Mouse (Mus musculus): ENCODE results near the gene Clpx.
"Not testable (repeated sequence)": the region's sequence is repeated elsewhere in the genome, so short reads cannot be mapped to it uniquely, and the experiment has no call there.

Gene Clpx

GRCm38 (mm10) chr9:65292421-65292820 is 1.6 kb upstream of the Clpx start:
- no peak for DNase-seq (ENCODE audit: low read depth)

- no peak for DNase-seq (ENCODE audit: low read depth)
Measured at GRCm38 (mm10) chr9:65293119-65293518, 941 bp upstream of the Clpx start.

GRCm38 (mm10) chr9:65293580-65293972 is 484 bp upstream of the Clpx start:
- no peak for DNase-seq (ENCODE audit: low read depth)

GRCm38 (mm10) chr9:65294716-65295378 is 787 bp downstream of the Clpx start:
- DNase-seq (ENCODE audit: low read depth) = no peak

GRCm38 (mm10) chr9:65297056-65297455 is 3.0 kb downstream of the Clpx start:
- no peak for DNase-seq (ENCODE audit: low read depth)

GRCm38 (mm10) chr9:65298761-65299160 is 4.7 kb downstream of the Clpx start:
- DNase-seq (ENCODE audit: low read depth) = no peak

GRCm38 (mm10) chr9:65299650-65300049 is 5.6 kb downstream of the Clpx start:
- DNase-seq (ENCODE audit: low read depth) = no peak

GRCm38 (mm10) chr9:65302327-65302983 is 8.4 kb downstream of the Clpx start:
- DNase-seq (ENCODE audit: low read depth) = no peak

- no peak for DNase-seq (ENCODE audit: low read depth)
Measured at GRCm38 (mm10) chr9:65303586-65303985, 9.5 kb downstream of the Clpx start.

- DNase-seq (ENCODE audit: low read depth) = no peak
Measured at GRCm38 (mm10) chr9:65304300-65304699, 10.2 kb downstream of the Clpx start.

- DNase-seq (ENCODE audit: low read depth) = no peak
Measured at GRCm38 (mm10) chr9:65306672-65307071, 12.6 kb downstream of the Clpx start.

GRCm38 (mm10) chr9:65308011-65308410 is 14.0 kb downstream of the Clpx start:
- no peak for DNase-seq (ENCODE audit: low read depth)

GRCm38 (mm10) chr9:65312669-65313357 is 18.8 kb downstream of the Clpx start:
- DNase-seq (ENCODE audit: low read depth) = no peak

- DNase-seq (ENCODE audit: low read depth) = no peak
Measured at GRCm38 (mm10) chr9:65313846-65314245, 19.8 kb downstream of the Clpx start.

GRCm38 (mm10) chr9:65322255-65322900 is 28.3 kb downstream of the Clpx start:
- DNase-seq (ENCODE audit: low read depth) = no peak

GRCm38 (mm10) chr9:65325971-65326370 is 31.9 kb downstream of the Clpx start:
- no peak for DNase-seq (ENCODE audit: low read depth)

- no peak for DNase-seq (ENCODE audit: low read depth)
Measured at GRCm38 (mm10) chr9:65327371-65327770, 33.3 kb downstream of the Clpx start.

GRCm38 (mm10) chr9:65333958-65334357 is 39.9 kb downstream of the Clpx start:
- no peak for DNase-seq (ENCODE audit: low read depth)

GRCm38 (mm10) chr9:65339146-65339545 is 45.1 kb downstream of the Clpx start:
- no peak for DNase-seq (ENCODE audit: low read depth)

GRCm38 (mm10) chr9:65340414-65340813 is 46.4 kb downstream of the Clpx start:
- no peak for DNase-seq (ENCODE audit: low read depth)

GRCm38 (mm10) chr9:65345439-65345838 is 51.4 kb downstream of the Clpx start:
- not testable (repeated sequence) for DNase-seq (ENCODE audit: low read depth)

- peak; percentile 94 for DNase-seq (ENCODE audit: low read depth)
Measured at GRCm38 (mm10) chr9:65345854-65346475, 51.9 kb downstream of the Clpx start, which contains the start of gene Pdcd7. Pdcd7 (plus strand) TSS chr9:65346104.

All from c-Kit-positive CD71-negative TER-119-negative erythroid progenitor cells, embryonic 14.5 days (primary cell).